Mouse (Mus musculus): ENCODE data around the gene Tspan9. TPM values are rescaled to one million over a fixed set of nuclear protein-coding genes. Genes with fewer than 3 reads are reported as not detected.

The Tspan9 gene
- total RNA-seq, 1 experiment: 161 TPM

- no peak overlapping the region; the same call in 1 of the 2 replicates for H3K27ac ChIP-seq (ENCODE audit: insufficient read depth, low read depth, low read length, poor library complexity, severe bottlenecking)
- no peak for TF ChIP-seq HCFC1 (IDR thresholded peaks at IDR 0.05; ENCODE audit: borderline replicate concordance, insufficient read depth, low read length)
- TF ChIP-seq MAFK (IDR thresholded peaks at IDR 0.05; ENCODE audit: insufficient read depth, low read depth, low read length): peak; percentile 59; the same call in 1 of the 2 replicates
- in situ Hi-C loops (cut with MboI; ENCODE audit: low sequenced_read_pairs in 2 of 2, unreplicated experiment in 2 of 2): no loop called here
- H3K4me1 ChIP-seq (ENCODE audit: control insufficient read depth in 2 of 2, insufficient read depth in 2 of 2, low read length in 2 of 2, poor library complexity in 1 of 2): peaks cover 8 to 35% of the 10 kb centered on the region in 2 experiments
- H3K9ac ChIP-seq (ENCODE audit: insufficient read depth, low read depth, low read length, poor library complexity, severe bottlenecking): no peak overlapping the region
- H3K9me3 ChIP-seq (ENCODE audit: control insufficient read depth, insufficient read depth, low read depth, low read length): no peaks in the 10 kb centered on the region
- H3K4me3 ChIP-seq (ENCODE audit: insufficient read depth in 1 of 2, low read depth in 1 of 2, low read length in 2 of 2, poor library complexity in 1 of 2, severe bottlenecking in 1 of 2): no peak overlapping the region
- no peaks in the 10 kb centered on the region for H3K36me3 ChIP-seq (ENCODE audit: control insufficient read depth, insufficient read depth, low read length, poor library complexity, severe bottlenecking)
- no peak for DNase-seq (ENCODE audit: low read depth, low spot score)
Measured at GRCm38 (mm10) chr6:128135006-128135405, 8.4 kb downstream of the Tspan9 start.

- H3K4me1 ChIP-seq (ENCODE audit: control insufficient read depth in 2 of 2, insufficient read depth in 2 of 2, low read length in 2 of 2, poor library complexity in 1 of 2): peaks cover 8 to 35% of the 10 kb centered on the region in 2 experiments
- peak overlapping the region; percentile 70; the same call in 1 of the 2 replicates for H3K27ac ChIP-seq (ENCODE audit: insufficient read depth, low read depth, low read length, poor library complexity, severe bottlenecking)
- H3K4me3 ChIP-seq (ENCODE audit: insufficient read depth in 1 of 2, low read depth in 1 of 2, low read length in 2 of 2, poor library complexity in 1 of 2, severe bottlenecking in 1 of 2): no peak overlapping the region
- H3K9me3 ChIP-seq (ENCODE audit: control insufficient read depth, insufficient read depth, low read depth, low read length): no peaks in the 10 kb centered on the region
- H3K9ac ChIP-seq (ENCODE audit: insufficient read depth, low read depth, low read length, poor library complexity, severe bottlenecking): peak overlapping the region; percentile 45; the same call in 1 of the 2 replicates
- H3K36me3 ChIP-seq (ENCODE audit: control insufficient read depth, insufficient read depth, low read length, poor library complexity, severe bottlenecking): no peaks in the 10 kb centered on the region
- TF ChIP-seq HCFC1 (IDR thresholded peaks at IDR 0.05; ENCODE audit: borderline replicate concordance, insufficient read depth, low read length): no peak
- TF ChIP-seq CHD2 (IDR thresholded peaks at IDR 0.05; ENCODE audit: low read depth, low read length): no peak
- TF ChIP-seq MAFK (IDR thresholded peaks at IDR 0.05; ENCODE audit: insufficient read depth, low read depth, low read length): no peak
- no peak for TF ChIP-seq ZC3H11A (IDR thresholded peaks at IDR 0.05; ENCODE audit: borderline replicate concordance, low read depth, low read length)
- TF ChIP-seq ZNF384 (IDR thresholded peaks at IDR 0.05; ENCODE audit: low read depth, low read length): no peak
- in situ Hi-C loops (cut with MboI; ENCODE audit: low sequenced_read_pairs in 2 of 2, unreplicated experiment in 2 of 2): no loop called here
- no peak for DNase-seq (ENCODE audit: low read depth, low spot score)
Measured at GRCm38 (mm10) chr6:128134196-128134924, 9.0 kb downstream of the Tspan9 start.

GRCm38 (mm10) chr6:128133679-128134191, 9.7 kb downstream of the Tspan9 start:
- H3K9me3 ChIP-seq (ENCODE audit: control insufficient read depth, insufficient read depth, low read depth, low read length): no peaks in the 10 kb centered on the region
- peak overlapping the region in 1 of 2 experiments; percentile 4; a peak in 1 of 4 replicates for H3K4me3 ChIP-seq (ENCODE audit: insufficient read depth in 1 of 2, low read depth in 1 of 2, low read length in 2 of 2, poor library complexity in 1 of 2, severe bottlenecking in 1 of 2)
- in situ Hi-C loops (cut with MboI; ENCODE audit: low sequenced_read_pairs in 2 of 2, unreplicated experiment in 2 of 2): no loop called here
- H3K9ac ChIP-seq (ENCODE audit: insufficient read depth, low read depth, low read length, poor library complexity, severe bottlenecking): peak overlapping the region; percentile 58; the same call in 1 of the 2 replicates
- H3K36me3 ChIP-seq (ENCODE audit: control insufficient read depth, insufficient read depth, low read length, poor library complexity, severe bottlenecking): no peaks in the 10 kb centered on the region
- TF ChIP-seq HCFC1 (IDR thresholded peaks at IDR 0.05; ENCODE audit: borderline replicate concordance, insufficient read depth, low read length): no peak
- TF ChIP-seq MAFK (IDR thresholded peaks at IDR 0.05; ENCODE audit: insufficient read depth, low read depth, low read length): no peak
- no peak for TF ChIP-seq ZC3H11A (IDR thresholded peaks at IDR 0.05; ENCODE audit: borderline replicate concordance, low read depth, low read length)
- no peak for TF ChIP-seq CHD2 (IDR thresholded peaks at IDR 0.05; ENCODE audit: low read depth, low read length)
- TF ChIP-seq ZNF384 (IDR thresholded peaks at IDR 0.05; ENCODE audit: low read depth, low read length): no peak
- H3K4me1 ChIP-seq (ENCODE audit: control insufficient read depth in 2 of 2, insufficient read depth in 2 of 2, low read length in 2 of 2, poor library complexity in 1 of 2): peaks cover 8 to 35% of the 10 kb centered on the region in 2 experiments
- H3K27ac ChIP-seq (ENCODE audit: insufficient read depth, low read depth, low read length, poor library complexity, severe bottlenecking): peak overlapping the region; percentile 70; the same call in 1 of the 2 replicates
- DNase-seq (ENCODE audit: low read depth, low spot score): no peak

- peaks cover 8 to 35% of the 10 kb centered on the region in 2 experiments for H3K4me1 ChIP-seq (ENCODE audit: control insufficient read depth in 2 of 2, insufficient read depth in 2 of 2, low read length in 2 of 2, poor library complexity in 1 of 2)
- no peak overlapping the region for H3K9ac ChIP-seq (ENCODE audit: insufficient read depth, low read depth, low read length, poor library complexity, severe bottlenecking)
- in situ Hi-C loops (cut with MboI; ENCODE audit: low sequenced_read_pairs in 2 of 2, unreplicated experiment in 2 of 2): no loop called here
- TF ChIP-seq CHD2 (IDR thresholded peaks at IDR 0.05; ENCODE audit: low read depth, low read length) (no peak), ZNF384 (IDR thresholded peaks at IDR 0.05; ENCODE audit: low read depth, low read length) (no peak), HCFC1 (IDR thresholded peaks at IDR 0.05; ENCODE audit: borderline replicate concordance, insufficient read depth, low read length) (no peak), MAFK (IDR thresholded peaks at IDR 0.05; ENCODE audit: insufficient read depth, low read depth, low read length) (no peak), ZC3H11A (IDR thresholded peaks at IDR 0.05; ENCODE audit: borderline replicate concordance, low read depth, low read length) (no peak)
- DNase-seq (ENCODE audit: low read depth, low spot score): no peak
- H3K27ac ChIP-seq (ENCODE audit: insufficient read depth, low read depth, low read length, poor library complexity, severe bottlenecking): no peak overlapping the region; the same call in 1 of the 2 replicates
- H3K9me3 ChIP-seq (ENCODE audit: control insufficient read depth, insufficient read depth, low read depth, low read length): no peaks in the 10 kb centered on the region
- H3K4me3 ChIP-seq (ENCODE audit: insufficient read depth in 1 of 2, low read depth in 1 of 2, low read length in 2 of 2, poor library complexity in 1 of 2, severe bottlenecking in 1 of 2): no peak overlapping the region
- no peaks in the 10 kb centered on the region for H3K36me3 ChIP-seq (ENCODE audit: control insufficient read depth, insufficient read depth, low read length, poor library complexity, severe bottlenecking)
Measured at GRCm38 (mm10) chr6:128132581-128132980, 10.8 kb downstream of the Tspan9 start.
